Mouse (Mus musculus): Measurements from ENCODE around the gene Pcca. TPM values are rescaled to one million over a fixed set of nuclear protein-coding genes. Genes with fewer than 3 reads are reported as not detected.
"Not testable (repeated sequence)": the region's sequence is repeated elsewhere in the genome, so short reads cannot be mapped to it uniquely, and the experiment has no call there.

Gene Pcca
- polyA plus RNA-seq, 1 experiment from 2014 or later = 22.0 TPM

- 56% methylated on average over 1 of the region's 1 CpGs for WGBS
- H3K4me2 ChIP-seq (replicated peaks) = no peak overlapping the region
Observed at GRCm38 (mm10) chr14:122492015-122492414, 42.1 kb upstream of the Pcca start.

GRCm38 (mm10) chr14:122509058-122509457 lies 25.1 kb upstream of the Pcca start:
- no peak overlapping the region for H3K27ac ChIP-seq (replicated peaks)
- ATAC-seq (ENCODE audit: insufficient number of reproducible peaks, low FRiP score, low TSS enrichment, low read depth) = no peak
- no peak overlapping the region for H3K9ac ChIP-seq
- H3K9me3 ChIP-seq (replicated peaks) = no peaks in the 10 kb centered on the region
- no peaks in the 10 kb centered on the region for H3K36me3 ChIP-seq
- no peak overlapping the region for H3K4me2 ChIP-seq (replicated peaks)
- no peaks in the 10 kb centered on the region for H3K4me1 ChIP-seq
- 9% methylated on average over 2 of the region's 2 CpGs for WGBS
- no peaks in the 10 kb centered on the region for H3K27me3 ChIP-seq
- H3K4me3 ChIP-seq (replicated peaks) = no peak overlapping the region

More at GRCm38 (mm10) chr14:122492015-122492414, 42.1 kb upstream of the Pcca start:
- Histone ChIP-seq H3K9me3 (replicated peaks) (no peaks in the 10 kb centered on the region), H3K4me3 (replicated peaks) (no peak overlapping the region), H3K27ac (replicated peaks) (no peak overlapping the region), H3K4me1 (peaks cover 8% of the 10 kb centered on the region), H3K27me3 (peaks cover 51% of the 10 kb centered on the region), H3K9ac (no peak overlapping the region), H3K36me3 (no peaks in the 10 kb centered on the region)
- no peak for ATAC-seq (ENCODE audit: insufficient number of reproducible peaks, low FRiP score, low TSS enrichment, low read depth)

DNA sequence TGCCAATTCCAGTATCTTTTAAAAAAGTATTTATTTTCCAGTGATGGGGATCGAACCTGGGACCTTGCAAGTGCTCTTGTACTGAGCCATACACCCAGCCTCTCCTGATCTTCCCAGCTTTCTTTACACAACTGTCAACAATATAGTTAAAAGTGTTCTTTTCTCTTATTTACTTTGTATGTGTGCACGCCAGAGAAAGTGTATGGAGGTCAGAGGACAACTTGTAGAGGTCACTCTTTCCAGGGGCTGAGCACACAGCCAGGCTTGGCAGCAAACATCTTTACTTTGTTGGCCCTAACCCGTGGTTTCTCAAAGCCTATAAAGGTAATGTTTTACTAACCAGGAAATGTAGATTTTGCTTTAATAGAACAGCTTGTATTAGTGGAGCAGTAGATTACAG lies 22.6 kb upstream of the Pcca start:
- no peak overlapping the region for H3K4me3 ChIP-seq (replicated peaks)
- H3K36me3 ChIP-seq = no peaks in the 10 kb centered on the region
- H3K27ac ChIP-seq (replicated peaks) = no peak overlapping the region
- 72% methylated on average over 3 of the region's 3 CpGs for WGBS
- no peaks in the 10 kb centered on the region for H3K9me3 ChIP-seq (replicated peaks)
- no peak overlapping the region for H3K9ac ChIP-seq
- H3K4me1 ChIP-seq = no peaks in the 10 kb centered on the region
- no peak overlapping the region for H3K4me2 ChIP-seq (replicated peaks)
- H3K27me3 ChIP-seq = no peaks in the 10 kb centered on the region
- no peak for ATAC-seq (ENCODE audit: insufficient number of reproducible peaks, low FRiP score, low TSS enrichment, low read depth)

GRCm38 (mm10) chr14:122513511-122514036 lies 20.6 kb upstream of the Pcca start:
- H3K9me3 ChIP-seq (replicated peaks) = no peaks in the 10 kb centered on the region
- no peaks in the 10 kb centered on the region for H3K4me1 ChIP-seq
- ATAC-seq (ENCODE audit: insufficient number of reproducible peaks, low FRiP score, low TSS enrichment, low read depth) = no peak
- H3K36me3 ChIP-seq = no peaks in the 10 kb centered on the region
- H3K4me2 ChIP-seq (replicated peaks) = no peak overlapping the region
- WGBS = 55% methylated on average over 1 of the region's 1 CpGs
- H3K9ac ChIP-seq = no peak overlapping the region
- no peaks in the 10 kb centered on the region for H3K27me3 ChIP-seq
- no peak overlapping the region for H3K27ac ChIP-seq (replicated peaks)
- no peak overlapping the region for H3K4me3 ChIP-seq (replicated peaks)

DNA sequence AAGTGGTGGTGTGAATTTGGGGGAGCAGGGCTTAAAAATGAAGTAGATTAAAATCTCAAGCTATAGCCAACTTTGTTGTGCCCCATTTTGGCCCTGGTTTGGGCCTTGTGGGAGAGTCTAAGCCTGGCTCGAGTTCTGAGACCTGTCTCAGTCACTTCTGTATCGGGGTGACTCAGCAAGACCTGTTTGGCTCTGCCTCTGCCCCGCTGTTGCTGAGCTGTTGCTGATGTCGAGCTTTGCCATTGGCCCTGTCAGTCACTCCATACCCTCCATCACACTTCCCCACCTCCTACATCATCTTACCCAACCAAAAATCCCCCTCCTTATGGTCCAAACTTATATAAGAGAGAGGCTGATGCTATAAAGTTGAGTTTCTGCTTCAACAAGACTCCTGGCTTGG lies 5.6 kb upstream of the Pcca start:
- no peak overlapping the region for H3K4me2 ChIP-seq (replicated peaks)
- H3K4me3 ChIP-seq (replicated peaks) = no peak overlapping the region
- no peaks in the 10 kb centered on the region for H3K36me3 ChIP-seq
- ATAC-seq (ENCODE audit: insufficient number of reproducible peaks, low FRiP score, low TSS enrichment, low read depth) = no peak
- no peaks in the 10 kb centered on the region for H3K4me1 ChIP-seq
- H3K27ac ChIP-seq (replicated peaks) = no peak overlapping the region
- 73% methylated on average over 4 of the region's 4 CpGs for WGBS
- H3K27me3 ChIP-seq = no peaks in the 10 kb centered on the region
- H3K9me3 ChIP-seq (replicated peaks) = 0 out of 2 replicates have a peak, but pooled peaks cover 2% of the 10 kb centered on the region
- no peak overlapping the region for H3K9ac ChIP-seq

- no peaks in the 10 kb centered on the region for H3K27me3 ChIP-seq
- H3K4me1 ChIP-seq = peaks cover 6% of the 10 kb centered on the region; the same call in 1 of the 2 replicates
- no peak overlapping the region for H3K4me2 ChIP-seq (replicated peaks)
- WGBS = 91% methylated on average over 1 of the region's 1 CpGs
- ATAC-seq (ENCODE audit: insufficient number of reproducible peaks, low FRiP score, low TSS enrichment, low read depth) = no peak
- H3K27ac ChIP-seq (replicated peaks) = no peak overlapping the region
- no peak overlapping the region for H3K9ac ChIP-seq
- H3K36me3 ChIP-seq = no peaks in the 10 kb centered on the region
- no peak overlapping the region for H3K4me3 ChIP-seq (replicated peaks)
- H3K9me3 ChIP-seq (replicated peaks) = no peaks in the 10 kb centered on the region
Observed at GRCm38 (mm10) chr14:122535986-122536385, 1.9 kb downstream of the Pcca start.

DNA sequence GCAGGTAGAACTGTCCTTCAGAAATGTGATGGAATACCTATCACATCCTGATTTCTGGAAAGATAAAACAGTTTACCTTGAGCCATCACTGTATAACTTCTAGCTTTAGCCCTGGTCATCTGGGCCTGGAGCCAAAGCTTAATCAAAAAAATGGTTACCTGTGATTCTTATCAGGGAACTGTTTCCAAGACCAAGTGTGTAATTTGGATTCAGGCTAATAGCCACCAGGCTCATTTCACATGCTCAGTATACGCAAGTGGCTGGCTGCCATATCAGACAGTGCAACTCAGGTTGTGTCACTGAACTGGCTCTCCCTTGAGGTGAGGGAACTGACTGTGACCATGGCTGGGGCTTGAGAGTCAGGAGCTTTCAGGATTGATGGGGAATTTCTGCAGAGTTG lies 14.3 kb downstream of the Pcca start:
- no peak overlapping the region for H3K4me3 ChIP-seq (replicated peaks)
- H3K36me3 ChIP-seq = no peaks in the 10 kb centered on the region
- H3K9ac ChIP-seq = no peak overlapping the region
- H3K4me2 ChIP-seq (replicated peaks) = no peak overlapping the region
- no peaks in the 10 kb centered on the region for H3K27me3 ChIP-seq
- H3K9me3 ChIP-seq (replicated peaks) = no peaks in the 10 kb centered on the region
- ATAC-seq (ENCODE audit: insufficient number of reproducible peaks, low FRiP score, low TSS enrichment, low read depth) = no peak
- WGBS = 85% methylated on average over 1 of the region's 1 CpGs
- no peaks in the 10 kb centered on the region for H3K4me1 ChIP-seq
- H3K27ac ChIP-seq (replicated peaks) = no peak overlapping the region

DNA sequence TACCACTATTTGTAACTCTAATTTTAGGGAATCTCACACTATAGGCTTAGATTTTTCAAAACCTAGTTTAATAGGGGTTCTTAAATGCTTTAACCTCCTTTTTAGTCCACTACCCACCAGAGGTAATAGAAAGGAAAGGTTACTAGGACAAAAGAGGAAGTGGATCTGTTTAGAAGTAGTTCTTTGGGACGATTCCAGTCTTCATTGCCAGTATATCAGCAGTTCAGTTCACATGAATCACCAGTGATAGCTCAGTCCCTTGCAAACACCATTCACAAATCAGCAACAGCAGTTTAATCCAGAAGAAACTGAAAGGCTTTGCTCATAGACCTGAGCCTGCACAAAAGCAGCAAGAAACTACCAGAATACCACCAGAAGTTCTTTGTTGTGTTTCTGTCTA lies 14.8 kb downstream of the Pcca start:
- no peaks in the 10 kb centered on the region for H3K9me3 ChIP-seq (replicated peaks)
- H3K9ac ChIP-seq = no peak overlapping the region
- WGBS = 74% methylated on average over 1 of the region's 1 CpGs
- no peak overlapping the region for H3K4me2 ChIP-seq (replicated peaks)
- no peak for ATAC-seq (ENCODE audit: insufficient number of reproducible peaks, low FRiP score, low TSS enrichment, low read depth)
- H3K4me1 ChIP-seq = no peaks in the 10 kb centered on the region
- H3K36me3 ChIP-seq = no peaks in the 10 kb centered on the region
- no peak overlapping the region for H3K4me3 ChIP-seq (replicated peaks)
- H3K27me3 ChIP-seq = no peaks in the 10 kb centered on the region
- H3K27ac ChIP-seq (replicated peaks) = no peak overlapping the region

DNA sequence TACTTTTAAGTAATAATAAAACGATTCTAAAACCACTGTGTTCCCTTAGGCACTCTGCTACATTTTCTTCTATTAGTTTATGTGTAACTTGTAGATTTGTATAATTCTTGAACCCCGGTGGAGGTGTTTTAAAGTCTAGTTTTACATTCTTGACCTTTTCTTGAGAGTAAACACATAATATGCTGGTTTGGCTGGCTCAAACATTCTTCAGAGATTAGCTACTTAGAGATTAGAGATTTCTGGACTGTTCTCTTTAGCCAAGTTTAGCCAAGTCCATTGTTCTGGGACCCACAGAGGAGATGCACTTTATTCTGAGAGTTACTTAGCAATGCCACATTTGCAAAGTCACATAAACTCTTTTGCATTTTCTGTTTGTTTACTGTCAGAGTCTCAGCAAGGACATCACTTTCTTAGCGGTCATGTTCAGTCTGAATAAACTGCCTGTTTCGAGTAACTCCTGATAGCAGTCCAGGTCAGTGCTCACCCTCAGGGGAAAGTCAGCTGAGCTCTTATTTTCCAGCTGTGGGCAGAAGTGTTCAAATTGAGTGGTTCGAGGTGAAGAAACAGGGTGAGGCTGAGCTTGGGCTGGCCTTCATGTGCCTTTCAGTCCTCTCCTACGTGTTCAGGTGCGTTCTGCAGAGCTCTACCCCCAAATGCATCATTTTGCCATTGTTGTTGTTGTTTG lies 18.8 kb downstream of the Pcca start:
- no peaks in the 10 kb centered on the region for H3K9me3 ChIP-seq (replicated peaks)
- WGBS = 62% methylated on average over 7 of the region's 7 CpGs
- no peaks in the 10 kb centered on the region for H3K36me3 ChIP-seq
- no peak for ATAC-seq (ENCODE audit: insufficient number of reproducible peaks, low FRiP score, low TSS enrichment, low read depth)
- H3K4me2 ChIP-seq (replicated peaks) = no peak overlapping the region
- no peaks in the 10 kb centered on the region for H3K4me1 ChIP-seq
- H3K27me3 ChIP-seq = no peaks in the 10 kb centered on the region
- no peak overlapping the region for H3K9ac ChIP-seq
- no peak overlapping the region for H3K27ac ChIP-seq (replicated peaks)
- no peak overlapping the region for H3K4me3 ChIP-seq (replicated peaks)

DNA sequence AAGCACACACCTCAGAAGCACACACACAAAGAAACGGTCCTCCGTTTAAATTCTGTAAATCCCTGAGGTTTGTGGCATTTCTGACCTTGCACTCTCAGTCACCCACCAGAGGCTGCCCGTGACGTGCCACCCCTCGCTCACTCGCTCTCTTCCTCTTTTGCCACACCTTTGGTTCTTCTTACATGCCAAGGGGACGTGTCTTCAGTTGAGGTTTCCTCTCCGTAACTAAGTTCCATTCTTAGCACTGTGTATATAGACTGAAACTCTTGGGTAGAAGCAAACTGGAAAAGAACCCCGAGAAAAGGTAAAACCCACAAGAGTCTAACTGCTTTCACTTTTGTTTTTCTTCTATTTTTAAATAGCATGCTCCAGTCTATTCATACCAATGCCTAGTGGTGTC lies 23.2 kb downstream of the Pcca start:
- Histone ChIP-seq H3K27me3 (no peaks in the 10 kb centered on the region), H3K9ac (no peak overlapping the region), H3K9me3 (replicated peaks) (no peaks in the 10 kb centered on the region), H3K27ac (replicated peaks) (no peak overlapping the region), H3K4me1 (no peaks in the 10 kb centered on the region), H3K4me3 (replicated peaks) (no peak overlapping the region), H3K36me3 (no peaks in the 10 kb centered on the region), H3K4me2 (replicated peaks) (no peak overlapping the region)
- no peak for ATAC-seq (ENCODE audit: insufficient number of reproducible peaks, low FRiP score, low TSS enrichment, low read depth)
- 90% methylated on average over 9 of the region's 9 CpGs for WGBS

DNA sequence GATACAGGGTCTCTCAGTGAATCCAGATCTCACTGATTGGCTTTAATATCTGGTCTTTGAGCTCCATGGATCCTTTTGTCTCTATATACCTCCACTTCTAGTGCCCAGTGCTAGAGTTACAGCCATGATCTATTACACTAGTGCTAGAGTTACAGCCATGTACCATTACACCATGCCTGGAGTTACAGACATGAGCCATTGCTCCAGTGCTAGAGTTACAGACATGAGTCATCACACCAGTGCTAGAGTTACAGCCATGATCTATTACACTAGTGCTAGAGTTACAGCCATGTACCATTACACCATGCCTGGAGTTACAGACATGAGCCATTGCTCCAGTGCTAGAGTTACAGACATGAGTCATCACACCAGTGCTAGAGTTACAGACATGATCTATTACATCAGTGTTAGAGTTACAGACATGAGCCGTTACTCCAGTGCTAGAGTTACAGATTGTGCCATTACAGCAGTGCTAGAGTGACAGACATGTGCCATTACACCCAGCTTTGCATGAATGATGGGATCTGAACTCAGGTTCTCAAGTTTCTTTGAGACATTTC lies 26.8 kb downstream of the Pcca start:
- H3K9ac ChIP-seq; H3K36me3 ChIP-seq; H3K4me3 ChIP-seq (replicated peaks); H3K9me3 ChIP-seq (replicated peaks); H3K4me1 ChIP-seq; ATAC-seq (ENCODE audit: insufficient number of reproducible peaks, low FRiP score, low TSS enrichment, low read depth); H3K27ac ChIP-seq (replicated peaks); H3K27me3 ChIP-seq; H3K4me2 ChIP-seq (replicated peaks): not testable (repeated sequence)
- WGBS = 59% methylated on average over 1 of the region's 1 CpGs

- Histone ChIP-seq H3K27me3 (no peaks in the 10 kb centered on the region), H3K4me2 (replicated peaks) (no peak overlapping the region), H3K4me1 (0 out of 2 replicates have a peak, but pooled peaks cover 3% of the 10 kb centered on the region), H3K9ac (no peak overlapping the region), H3K27ac (replicated peaks) (no peak overlapping the region), H3K4me3 (replicated peaks) (no peak overlapping the region), H3K36me3 (no peaks in the 10 kb centered on the region), H3K9me3 (replicated peaks) (no peaks in the 10 kb centered on the region)
- ATAC-seq (ENCODE audit: insufficient number of reproducible peaks, low FRiP score, low TSS enrichment, low read depth) = no peak
- WGBS = 63% methylated on average over 9 of the region's 9 CpGs
Observed at GRCm38 (mm10) chr14:122570862-122571261, 36.7 kb downstream of the Pcca start.
